Mouse (Mus musculus): ENCODE results near the gene Ociad2.

- TF ChIP-seq CTCF (IDR thresholded peaks at IDR 0.05; ENCODE audit: low read depth): no peak
- no peak for TF ChIP-seq EP300 (IDR thresholded peaks at IDR 0.05; ENCODE audit: low read depth)
Measured at GRCm38 (mm10) chr5:73273171-73273570, 67.7 kb downstream of the Ociad2 start.
